Mouse (Mus musculus) bone marrow macrophage, adult 2 months (primary cell): ENCODE data around the gene Rcor3.

Experiments
- CTCF ChIP-seq: IDR thresholded peaks from 2 replicates; pipeline ENCODE4 v1.5.1; 2012; ENCODE audit warnings: low read depth, mild to moderate bottlenecking, low read length, moderate library complexity
- POLR2A ChIP-seq: IDR thresholded peaks from 2 replicates; pipeline ENCODE4 v1.6.1; 2012; ENCODE audit warnings: mild to moderate bottlenecking, low read depth, low read length, borderline replicate concordance

DNA sequence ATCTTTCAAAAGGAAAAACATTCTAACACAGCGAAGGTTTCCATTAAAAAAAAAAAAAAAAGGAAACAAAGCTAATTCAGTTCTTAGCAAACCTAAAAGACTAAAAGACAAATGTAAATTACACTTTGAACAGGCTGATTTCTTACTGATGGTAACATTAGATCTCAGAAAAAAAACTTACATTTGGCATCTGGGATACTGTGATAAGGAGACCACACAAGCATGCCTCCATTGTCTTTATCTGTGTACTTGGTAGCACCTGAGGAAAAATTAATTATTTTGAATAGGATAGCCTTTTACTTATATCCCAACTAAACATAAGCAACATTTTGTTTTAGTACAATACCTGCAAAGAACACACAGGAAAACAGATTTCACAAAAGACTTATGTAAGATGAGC, 7.7 kb downstream of the Rcor3 start:
- TF ChIP-seq POLR2A (no peak), CTCF (no peak)
